In the genomic region with DNA sequence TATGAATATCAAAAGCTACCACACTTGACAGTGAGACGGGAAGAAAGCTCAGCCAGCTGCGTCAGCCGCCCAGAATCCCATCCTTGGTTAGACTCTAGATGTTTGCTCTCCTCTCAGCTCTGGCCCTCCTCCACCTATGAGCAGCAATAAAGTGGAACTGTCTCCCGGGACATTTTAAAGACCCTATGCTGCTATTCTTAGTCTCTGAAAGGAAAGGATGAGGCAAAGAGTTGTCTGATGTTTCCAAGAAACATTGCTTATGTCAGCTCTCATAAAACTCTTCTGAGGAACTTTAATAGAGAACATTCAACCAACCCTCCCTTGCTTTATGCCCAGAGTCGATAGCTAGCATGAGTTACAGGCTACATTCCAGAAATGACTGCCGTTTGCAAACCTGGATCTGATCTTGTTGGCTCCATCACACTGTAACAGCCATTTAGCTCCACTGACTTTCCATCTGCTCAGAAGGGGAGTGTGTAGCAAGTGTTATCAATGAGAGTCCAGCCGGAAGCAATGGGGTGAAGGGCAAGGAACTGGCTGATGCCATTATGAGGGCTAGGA, we compare ENCODE assay signal across 21 mouse cellular contexts. TPM values are rescaled to one million over a fixed set of nuclear protein-coding genes. Genes with fewer than 3 reads are reported as not detected.
"Had no signal": no experiment of that assay in that cellular context is flagged by ENCODE, and none has a peak within 500 bp of the region (broad histone marks: within the 10 kb centered on the region; RNA-seq: fewer than 3 reads in every experiment).

No protein-coding gene starts in this region.

- H3K4me3 ChIP-seq: left cerebral cortex, adult 2 months; liver, embryonic 13.5 days had no signal

- H3K9ac ChIP-seq: liver, embryonic 13.5 days had no signal

- H3K27ac ChIP-seq: left cerebral cortex, adult 2 months; liver, embryonic 13.5 days had no signal

- DNase-seq: kidney, adult 11 months; kidney, adult 8-10 months; kidney, postnatal 25 days; layer of hippocampus, postnatal 36 days; liver, embryonic 13.5 days; lung, adult 2 months; lung, postnatal 14 days; lung, postnatal 4 days; midbrain, embryonic 14.5 days; thymus, adult 18-20 months; thymus, postnatal 36 days had no signal

- H3K4me2 ChIP-seq: liver, embryonic 13.5 days; midbrain, embryonic 11.5 days had no signal

- H3K9me3 ChIP-seq: liver, embryonic 13.5 days had no signal

- H3K36me3 ChIP-seq: liver, embryonic 13.5 days had no signal

- H3K27me3 ChIP-seq: liver, embryonic 13.5 days had no signal

RNA-seq across cellular contexts. Expression of gene Atp12a, which starts 25.9 kb away (rescaled TPM):
- total RNA-seq: layer of hippocampus, adult 8-10 months; layer of hippocampus, postnatal 36 days; liver, adult 2 months; megakaryocyte progenitor cell, adult 5-6 weeks; megakaryocyte-erythroid progenitor cell, adult 5-6 weeks had no signal
- polyA plus RNA-seq: liver, embryonic 13.5 days; liver, embryonic 16.5 days; neural tube, embryonic 11.5 days; small intestine, adult 2 months; spleen, adult 2 months had no signal
